Mouse (Mus musculus): ENCODE measurements around the gene Dact2.

DNA sequence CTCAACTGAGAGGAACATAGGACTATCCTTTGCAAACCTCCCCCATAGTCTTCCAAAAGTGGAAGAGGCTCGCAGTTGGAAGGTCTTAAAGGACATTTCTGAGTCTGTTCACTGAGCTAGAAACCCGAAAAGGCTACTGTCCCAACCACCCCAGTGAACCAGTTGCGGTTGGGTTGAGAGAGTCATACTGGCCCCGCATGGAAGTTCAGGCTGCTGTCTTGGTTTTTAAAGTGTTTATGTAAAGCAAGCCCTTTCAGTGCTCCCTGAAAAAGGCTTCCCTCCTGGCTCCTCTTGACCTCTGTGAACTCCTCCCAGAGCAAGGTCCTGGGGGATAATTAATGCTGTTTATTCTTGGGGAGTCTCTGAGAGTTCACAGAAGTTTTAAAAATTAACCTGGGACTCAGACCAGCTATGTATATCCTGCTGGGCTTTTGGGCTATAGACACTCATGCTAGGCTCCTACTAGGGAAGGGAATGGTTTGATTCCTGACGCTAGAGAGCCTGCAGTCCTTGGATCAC lies 33.1 kb downstream of the Dact2 start:
- no peak for TF ChIP-seq CTCF (IDR thresholded peaks at IDR 0.05; ENCODE audit: low read depth, low read length)
- TF ChIP-seq POLR2A (IDR thresholded peaks at IDR 0.05; ENCODE audit: borderline replicate concordance, low read depth, low read length): no peak

All from bone marrow macrophage, adult 2 months (primary cell).